Mouse (Mus musculus) mature B cell (primary cell): ENCODE data around the gene A1cf.

Source experiments
- in situ Hi-C: fragments of 300-500 bp; cut with MboI; formaldehyde crosslinking; loops from 2 replicates; pipeline ENCODE4 v1.14.3; 2019

A1cf gene

DNA sequence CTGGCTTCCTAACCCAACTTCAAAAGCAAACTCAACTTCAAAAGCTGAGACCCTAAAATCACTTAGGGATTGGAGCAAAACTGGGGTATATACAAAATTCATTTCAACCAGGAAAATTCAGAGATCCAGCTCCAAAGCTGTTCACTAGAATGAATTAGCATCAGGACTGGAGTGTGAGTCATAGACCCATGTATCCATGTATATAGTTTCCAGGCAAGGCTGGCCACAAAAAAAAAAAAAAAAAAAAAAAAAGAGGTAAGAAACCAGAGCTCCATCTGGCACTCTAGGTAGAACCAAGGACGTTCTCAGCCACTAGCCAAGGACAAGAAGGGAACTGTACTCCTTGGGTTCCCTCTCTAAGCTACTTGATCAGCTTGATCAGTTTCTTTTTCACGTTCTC, 85.2 kb downstream of the A1cf start:
- in situ Hi-C loops, result no loop called here

GRCm38 (mm10) chr19:31954267-31954666, 85.7 kb downstream of the A1cf start:
- in situ Hi-C loops, result no loop called here

DNA sequence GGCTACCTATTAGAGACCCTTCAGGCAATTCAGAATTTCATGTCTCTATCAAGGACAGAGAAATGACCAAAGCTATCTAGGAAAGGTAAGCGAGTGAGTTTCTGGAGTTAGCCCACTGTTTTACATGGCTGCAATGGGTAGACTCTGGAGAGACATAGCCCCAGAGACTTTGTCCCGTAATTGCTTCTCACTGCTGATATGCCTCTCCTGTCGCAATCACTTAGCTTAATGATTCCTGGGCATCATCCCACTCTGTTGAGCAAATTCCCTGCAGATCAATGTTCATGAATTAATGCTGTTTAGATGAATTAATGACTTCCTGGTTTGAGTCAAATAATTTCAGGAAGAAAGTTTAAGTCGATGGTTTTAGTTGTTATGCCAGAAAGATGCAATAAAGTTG, 86.1 kb downstream of the A1cf start:
- in situ Hi-C loops, result no loop called here

DNA sequence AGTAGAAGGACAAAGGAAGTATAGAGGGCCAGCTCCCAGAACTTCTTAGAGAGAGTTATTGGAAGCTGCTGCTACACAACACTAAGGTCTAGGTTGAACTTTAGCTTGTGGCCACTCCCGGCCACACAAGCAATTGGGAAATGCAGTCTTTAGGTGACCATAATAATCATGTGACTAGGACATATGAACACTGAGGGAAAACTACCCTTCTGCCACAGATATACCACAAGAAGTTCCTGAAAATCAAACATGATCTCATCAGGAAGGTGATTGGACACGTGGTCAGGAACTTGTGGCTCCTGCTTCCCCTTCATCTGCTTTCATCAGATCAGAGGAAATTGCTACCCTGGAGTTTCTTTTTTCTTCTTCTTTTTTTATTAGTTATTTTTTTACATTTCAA, 87.8 kb downstream of the A1cf start:
- in situ Hi-C loops, result no loop called here

GRCm38 (mm10) chr19:31960434-31960833, 91.9 kb downstream of the A1cf start:
- in situ Hi-C loops, result no loop called here

- in situ Hi-C loops, result no loop called here
Measured at GRCm38 (mm10) chr19:31963147-31963546, 94.6 kb downstream of the A1cf start.

GRCm38 (mm10) chr19:31967933-31968532, 99.5 kb downstream of the A1cf start:
- in situ Hi-C loops, result no loop called here

DNA sequence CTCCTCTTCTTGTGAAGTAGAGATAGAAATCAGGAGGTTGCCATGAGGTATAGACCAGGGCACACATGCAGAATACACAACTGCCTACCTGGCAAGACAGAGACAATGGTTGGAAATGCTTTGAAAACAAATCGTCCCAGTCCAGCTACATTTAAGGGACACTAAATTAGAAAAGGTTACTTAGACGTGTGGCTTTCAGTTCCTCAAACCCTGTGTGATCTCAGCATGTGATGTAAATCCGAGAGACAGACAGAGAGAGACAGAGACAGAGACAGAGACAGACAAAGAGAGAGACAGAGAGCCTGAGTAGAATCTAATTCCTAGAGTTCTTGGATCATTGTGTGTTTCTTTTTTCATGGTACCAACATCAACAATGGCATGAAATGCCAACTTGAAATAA, 102.8 kb downstream of the A1cf start:
- in situ Hi-C loops, result no loop called here

GRCm38 (mm10) chr19:31971998-31972397, 103.4 kb downstream of the A1cf start:
- in situ Hi-C loops, result no loop called here

- in situ Hi-C loops, result no loop called here
Measured at GRCm38 (mm10) chr19:31975882-31976281, 107.3 kb downstream of the A1cf start.

GRCm38 (mm10) chr19:31991057-31991456, 122.5 kb downstream of the A1cf start:
- in situ Hi-C loops, result no loop called here

- in situ Hi-C loops, result no loop called here
Measured at GRCm38 (mm10) chr19:31996916-31997315, 128.4 kb downstream of the A1cf start.
